Mouse (Mus musculus): Measurements from ENCODE around the gene Slc26a9.

GRCm38 (mm10) chr1:131738760-131739159, 5.1 kb upstream of the Slc26a9 start:
- no peak for TF ChIP-seq CTCF (IDR thresholded peaks at IDR 0.05; ENCODE audit: insufficient read depth, low read length)
- no peak for TF ChIP-seq POLR2A (IDR thresholded peaks at IDR 0.05; ENCODE audit: borderline replicate concordance, extremely low read depth, low read depth, low read length)
